8 mouse cellular contexts compared by ENCODE assay signal in the genomic region with DNA sequence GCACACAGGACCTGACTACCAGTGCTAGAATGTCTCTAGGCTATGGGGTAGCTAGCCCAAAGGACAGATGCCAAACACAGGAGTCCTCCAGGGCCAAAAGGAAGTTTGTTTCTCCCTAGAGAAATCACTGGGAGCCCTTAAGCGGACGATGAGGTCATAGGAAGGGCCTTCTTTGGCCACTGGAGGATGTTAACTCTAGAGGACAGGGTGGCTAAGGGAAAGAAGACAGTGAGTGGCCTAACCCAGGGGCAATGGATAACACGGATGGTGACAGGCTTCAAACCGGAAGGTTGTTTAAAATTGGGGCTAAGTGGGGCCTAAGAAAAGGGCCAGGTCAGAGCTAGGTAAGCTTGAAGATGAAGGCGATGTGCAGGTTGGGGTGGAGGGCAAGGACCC. TPM values are rescaled to one million over a fixed set of nuclear protein-coding genes. Genes with fewer than 3 reads are reported as not detected.
DNase-seq lines count a peak whose midpoint lies in the region; ATAC-seq and TF ChIP-seq lines count a peak whose summit lies in the region.

No protein-coding gene starts in this region.

- peak in 1 of 2 experiments; percentile 10 for DNase-seq in left cerebral cortex, adult 2 months (ENCODE audit: extremely low spot score in 1 of 2, low spot score in 2 of 2)
- no peak for DNase-seq in left cerebral cortex, postnatal 4 days
- peak; percentile 16 for DNase-seq in lung, postnatal 25 days (ENCODE audit: low spot score)
- DNase-seq in left cerebral cortex, postnatal 14 days (ENCODE audit: low spot score in 2 of 2), result no peak
- no peak for DNase-seq in spleen, adult 18-20 months
- DNase-seq in frontal cortex, postnatal 14 days (ENCODE audit: low spot score in 2 of 2), result no peak

- H3K4me2 ChIP-seq in embryonic facial prominence, embryonic 15.5 days (replicated peaks), result peak overlapping the region; percentile 91
- peak overlapping the region; percentile 69 for H3K4me2 ChIP-seq in hindbrain, embryonic 13.5 days

- H3K27me3 ChIP-seq in embryonic facial prominence, embryonic 15.5 days, result no peaks in the 10 kb centered on the region
- no peaks in the 10 kb centered on the region for H3K27me3 ChIP-seq in hindbrain, embryonic 13.5 days

- H3K27ac ChIP-seq in left cerebral cortex, adult 2 months, result peak overlapping the region; percentile 95
- peak overlapping the region; percentile 76 for H3K27ac ChIP-seq in embryonic facial prominence, embryonic 15.5 days (replicated peaks)
- H3K27ac ChIP-seq in hindbrain, embryonic 13.5 days, result peak overlapping the region; percentile 92

- H3K9me3 ChIP-seq in embryonic facial prominence, embryonic 15.5 days (replicated peaks), result no peaks in the 10 kb centered on the region
- no peaks in the 10 kb centered on the region for H3K9me3 ChIP-seq in hindbrain, embryonic 13.5 days

- H3K4me1 ChIP-seq in embryonic facial prominence, embryonic 15.5 days, result peaks cover 26% of the 10 kb centered on the region
- peaks cover 14% of the 10 kb centered on the region for H3K4me1 ChIP-seq in hindbrain, embryonic 13.5 days (replicated peaks)

- peak overlapping the region; percentile 69 for H3K4me3 ChIP-seq in left cerebral cortex, adult 2 months
- peak overlapping the region; percentile 63 for H3K4me3 ChIP-seq in embryonic facial prominence, embryonic 15.5 days (replicated peaks)
- H3K4me3 ChIP-seq in hindbrain, embryonic 13.5 days, result peak overlapping the region; percentile 55

- 0 out of 2 replicates have a peak, but pooled peaks have one; percentile 11 for ATAC-seq in embryonic facial prominence, embryonic 15.5 days (ENCODE audit: insufficient number of reproducible peaks, low FRiP score, low TSS enrichment, low read depth)
- peak; percentile 9; the same call in 1 of the 2 replicates for ATAC-seq in hindbrain, embryonic 13.5 days (ENCODE audit: low FRiP score)

- H3K36me3 ChIP-seq in embryonic facial prominence, embryonic 15.5 days, result no peaks in the 10 kb centered on the region
- H3K36me3 ChIP-seq in hindbrain, embryonic 13.5 days, result no peaks in the 10 kb centered on the region

- intact Hi-C loops in left cerebral cortex, adult 2 months (cut with DNase I), result loop anchor here (2.0 kb wide), 1 partner anchor 393 kb away; no protein-coding TSS in a partner anchor
- intact Hi-C loops in left cerebral cortex, postnatal 4 days (cut with DNase I), result no loop called here
- intact Hi-C loops in left cerebral cortex, postnatal 14 days (cut with DNase I), result no loop called here

- TF ChIP-seq CTCF in left cerebral cortex, adult 2 months (IDR thresholded peaks at IDR 0.05), result no peak

- H3K9ac ChIP-seq in embryonic facial prominence, embryonic 15.5 days, result peak overlapping the region; percentile 42; the same call in 1 of the 2 replicates
- H3K9ac ChIP-seq in hindbrain, embryonic 13.5 days, result peak overlapping the region; percentile 87

- 20% methylated on average over 5 of the region's 5 CpGs for WGBS in embryonic facial prominence, embryonic 15.5 days
- WGBS in hindbrain, embryonic 13.5 days, result 21% methylated on average over 5 of the region's 5 CpGs

RNA-seq across cellular contexts. Expression of a gene that starts 24.2 kb away (rescaled TPM):
- total RNA-seq in left cerebral cortex, adult 2 months (2021), result 10 to 100 TPM; 13.8 to 14.4 TPM
- 10 to 100 TPM; 22.0 to 23.0 TPM for total RNA-seq in left cerebral cortex, postnatal 4 days (2021)
- 52.9 and 54.5 TPM in 2 replicates for polyA plus RNA-seq in embryonic facial prominence, embryonic 15.5 days (2015; fragmentation: Nextera tagmentation; extraction: Ambion mirVana)
- polyA plus RNA-seq in hindbrain, embryonic 13.5 days (2015; fragmentation: Nextera tagmentation; extraction: Ambion mirVana), result 36.0 and 37.1 TPM in 2 replicates
- 10 to 100 TPM; 12.1 to 12.7 TPM for total RNA-seq in left cerebral cortex, postnatal 14 days (2021)

RNA-seq across cellular contexts. Expression of a gene that starts 32.0 kb away (rescaled TPM):
- total RNA-seq in left cerebral cortex, adult 2 months (2021), result under 1 TPM; 0.09 to 0.35 TPM
- total RNA-seq in left cerebral cortex, postnatal 4 days (2021), result under 1 TPM; 0.24 to 0.30 TPM
- 5.9 and 8.3 TPM in 2 replicates for polyA plus RNA-seq in embryonic facial prominence, embryonic 15.5 days (2015; fragmentation: Nextera tagmentation; extraction: Ambion mirVana)
- 0.16 and 0.44 TPM in 2 replicates for polyA plus RNA-seq in hindbrain, embryonic 13.5 days (2015; fragmentation: Nextera tagmentation; extraction: Ambion mirVana)
- total RNA-seq in left cerebral cortex, postnatal 14 days (2021), result under 1 TPM; 0.13 to 0.18 TPM
